Mouse (Mus musculus) embryonic facial prominence, embryonic 14.5 days (tissue): Measurements from ENCODE around the gene 9530003J23Rik. TPM values are rescaled to one million over a fixed set of nuclear protein-coding genes. Genes with fewer than 3 reads are reported as not detected.
"Not testable (repeated sequence)": the region's sequence is repeated elsewhere in the genome, so short reads cannot be mapped to it uniquely, and the experiment has no call there.

ENCODE experiments used
- ATAC-seq: fragments of 200-750 bp; cut with Nextera tagmentation; 2 replicates; pipeline ENCODE4 v1.8.0; 2017; ENCODE audit warnings: low read depth, moderate number of reproducible peaks, moderate TSS enrichment
- DNase-seq: peaks from one replicate; pipeline ENCODE4 v3.0.0-alpha.2; 2015; ENCODE audit warnings: low spot score
- H3K27ac ChIP-seq: fragments of 300-500 bp; sonication (generic); replicated peaks from 2 replicates; pipeline ENCODE4 v1.5.1; 2014; ENCODE audit warnings: low read depth, mild to moderate bottlenecking, low read length, moderate library complexity
- H3K27me3 ChIP-seq: fragments of 300-500 bp; sonication (generic); replicated peaks from 2 replicates; pipeline ENCODE4 v1.6.1; 2014; ENCODE audit warnings: low read length; ENCODE audit not compliant: control insufficient read depth, insufficient read depth
- H3K36me3 ChIP-seq: fragments of 300-500 bp; sonication (generic); 2 replicates; pipeline ENCODE4 v1.6.1; 2014; ENCODE audit warnings: low read length, mixed read lengths; ENCODE audit not compliant: control insufficient read depth, insufficient read depth
- H3K4me1 ChIP-seq: fragments of 300-500 bp; sonication (generic); 2 replicates; pipeline ENCODE4 v1.6.1; 2014; ENCODE audit warnings: antibody characterized with exemption, low read length; ENCODE audit not compliant: control insufficient read depth, insufficient read depth
- H3K4me2 ChIP-seq: fragments of 300-500 bp; sonication (generic); 2 replicates; pipeline ENCODE4 v1.6.1; 2014; ENCODE audit warnings: low read depth, mild to moderate bottlenecking, low read length, moderate library complexity, mixed read lengths
- H3K4me3 ChIP-seq: fragments of 300-500 bp; sonication (generic); 2 replicates; pipeline ENCODE4 v1.5.1; 2014; ENCODE audit warnings: low read depth, mild to moderate bottlenecking, low read length
- H3K9ac ChIP-seq: fragments of 300-500 bp; sonication (generic); 2 replicates; pipeline ENCODE4 v1.6.1; 2014; ENCODE audit warnings: low read depth, mild to moderate bottlenecking, low read length, moderate library complexity, mixed read lengths
- H3K9me3 ChIP-seq: fragments of 300-500 bp; sonication (generic); 2 replicates; pipeline ENCODE4 v1.6.1; 2016; ENCODE audit warnings: low read length; ENCODE audit not compliant: control insufficient read depth
- WGBS: fragments of 180-500 bp; shearing (Covaris S2); extraction: QIAGEN DNeasy Blood & Tissue Kit; methylation state at CpG from one replicate; pipeline ENCODE4 v1.1.7; 2014; 5-methylcytosine and 5-hydroxymethylcytosine counted together
- polyA plus RNA-seq: library from polyadenylated mRNA; unstranded; fragments of >200 nt; fragmentation: Nextera tagmentation; extraction: Ambion mirVana; gene quantifications from 2 replicates; pipeline ENCODE4 v1.2.1, GENCODE M21; 2014

Gene 9530003J23Rik
- polyA plus RNA-seq, 1 experiment from 2014 or later: not detected

GRCm38 (mm10) chr10:117282049-117282448 is 43.5 kb upstream of the 9530003J23Rik start, which contains the start of gene Lyz2:
Gene Lyz2, minus strand, starts transcription at chr10:117282321.
- H3K27ac ChIP-seq: no peak within 1 kb of the TSS
- no peaks in the 10 kb centered on the region for H3K36me3 ChIP-seq
- no peak within 1 kb of the TSS for H3K9ac ChIP-seq
- H3K27me3 ChIP-seq: no peaks in the 10 kb centered on the region
- peak; percentile 32 for DNase-seq
- H3K4me2 ChIP-seq: no peak within 1 kb of the TSS
- WGBS: 61% methylated on average over 4 of the region's 4 CpGs
- no peak within 1 kb of the TSS for H3K4me3 ChIP-seq
- no peaks in the 10 kb centered on the region for H3K4me1 ChIP-seq
- no peak for ATAC-seq
- no peaks in the 10 kb centered on the region for H3K9me3 ChIP-seq

- no peaks in the 10 kb centered on the region for H3K9me3 ChIP-seq
- H3K27me3 ChIP-seq: no peaks in the 10 kb centered on the region
- 83% methylated on average over 7 of the region's 7 CpGs for WGBS
- no peak for DNase-seq
- H3K4me3 ChIP-seq: no peak overlapping the region
- no peak overlapping the region for H3K9ac ChIP-seq
- H3K27ac ChIP-seq: no peak overlapping the region
- H3K4me1 ChIP-seq: no peaks in the 10 kb centered on the region
- H3K36me3 ChIP-seq: no peaks in the 10 kb centered on the region
- ATAC-seq: no peak
- no peak overlapping the region for H3K4me2 ChIP-seq
Measured at GRCm38 (mm10) chr10:117281381-117281920, 42.9 kb upstream of the 9530003J23Rik start.

- ATAC-seq: no peak
- DNase-seq: no peak
- Histone ChIP-seq H3K4me2 (no peak overlapping the region), H3K9me3 (no peaks in the 10 kb centered on the region), H3K9ac (no peak overlapping the region), H3K27ac (no peak overlapping the region), H3K27me3 (no peaks in the 10 kb centered on the region), H3K36me3 (no peaks in the 10 kb centered on the region), H3K4me1 (no peaks in the 10 kb centered on the region), H3K4me3 (no peak overlapping the region)
- WGBS: 40% methylated on average over 1 of the region's 1 CpGs
Measured at GRCm38 (mm10) chr10:117280000-117280399, 41.5 kb upstream of the 9530003J23Rik start.

GRCm38 (mm10) chr10:117278510-117278909 is 40.0 kb upstream of the 9530003J23Rik start:
- H3K9me3 ChIP-seq, H3K9ac ChIP-seq, H3K4me1 ChIP-seq, H3K4me2 ChIP-seq, DNase-seq, H3K27ac ChIP-seq, ATAC-seq, H3K4me3 ChIP-seq, H3K36me3 ChIP-seq, H3K27me3 ChIP-seq: not testable (repeated sequence)
- WGBS: 50% methylated on average over 2 of the region's 2 CpGs

GRCm38 (mm10) chr10:117277779-117278178 is 39.3 kb upstream of the 9530003J23Rik start:
- not testable (repeated sequence) for H3K4me1 ChIP-seq, H3K4me2 ChIP-seq, H3K9ac ChIP-seq, H3K27me3 ChIP-seq, H3K4me3 ChIP-seq, DNase-seq, H3K36me3 ChIP-seq, ATAC-seq, H3K9me3 ChIP-seq, H3K27ac ChIP-seq
- 78% methylated on average over 9 of the region's 9 CpGs for WGBS

- no peaks in the 10 kb centered on the region for H3K27me3 ChIP-seq
- H3K4me1 ChIP-seq: no peaks in the 10 kb centered on the region
- no peak overlapping the region for H3K9ac ChIP-seq
- no peak for DNase-seq
- 78% methylated on average over 10 of the region's 10 CpGs for WGBS
- no peak overlapping the region for H3K27ac ChIP-seq
- no peaks in the 10 kb centered on the region for H3K9me3 ChIP-seq
- ATAC-seq: no peak
- H3K4me2 ChIP-seq: no peak overlapping the region
- H3K36me3 ChIP-seq: no peaks in the 10 kb centered on the region
- no peak overlapping the region for H3K4me3 ChIP-seq
Measured at GRCm38 (mm10) chr10:117275681-117276369, 37.3 kb upstream of the 9530003J23Rik start.

GRCm38 (mm10) chr10:117274645-117275044 is 36.1 kb upstream of the 9530003J23Rik start:
- H3K9ac ChIP-seq, H3K4me2 ChIP-seq, ATAC-seq, H3K36me3 ChIP-seq, H3K4me1 ChIP-seq, H3K4me3 ChIP-seq, H3K27ac ChIP-seq, H3K27me3 ChIP-seq, H3K9me3 ChIP-seq, DNase-seq: not testable (repeated sequence)
- 80% methylated on average over 2 of the region's 7 CpGs for WGBS

- DNase-seq: peak; percentile 5
- H3K27ac ChIP-seq: no peak overlapping the region
- H3K4me1 ChIP-seq: no peaks in the 10 kb centered on the region
- H3K4me2 ChIP-seq: no peak overlapping the region
- no peaks in the 10 kb centered on the region for H3K9me3 ChIP-seq
- no peak overlapping the region for H3K9ac ChIP-seq
- H3K36me3 ChIP-seq: no peaks in the 10 kb centered on the region
- no peak overlapping the region for H3K4me3 ChIP-seq
- no peaks in the 10 kb centered on the region for H3K27me3 ChIP-seq
- no peak for ATAC-seq
Measured at GRCm38 (mm10) chr10:117272023-117272422, 33.5 kb upstream of the 9530003J23Rik start.

GRCm38 (mm10) chr10:117259870-117260269 is 21.4 kb upstream of the 9530003J23Rik start:
- H3K4me3 ChIP-seq: no peak overlapping the region
- H3K9ac ChIP-seq: no peak overlapping the region
- H3K4me1 ChIP-seq: no peaks in the 10 kb centered on the region
- no peak overlapping the region for H3K27ac ChIP-seq
- no peaks in the 10 kb centered on the region for H3K36me3 ChIP-seq
- no peak for DNase-seq
- H3K9me3 ChIP-seq: no peaks in the 10 kb centered on the region
- no peaks in the 10 kb centered on the region for H3K27me3 ChIP-seq
- no peak overlapping the region for H3K4me2 ChIP-seq
- no peak for ATAC-seq
